Mouse (Mus musculus): ENCODE measurements around the gene Olfr173.

Olfr173 gene

DNA sequence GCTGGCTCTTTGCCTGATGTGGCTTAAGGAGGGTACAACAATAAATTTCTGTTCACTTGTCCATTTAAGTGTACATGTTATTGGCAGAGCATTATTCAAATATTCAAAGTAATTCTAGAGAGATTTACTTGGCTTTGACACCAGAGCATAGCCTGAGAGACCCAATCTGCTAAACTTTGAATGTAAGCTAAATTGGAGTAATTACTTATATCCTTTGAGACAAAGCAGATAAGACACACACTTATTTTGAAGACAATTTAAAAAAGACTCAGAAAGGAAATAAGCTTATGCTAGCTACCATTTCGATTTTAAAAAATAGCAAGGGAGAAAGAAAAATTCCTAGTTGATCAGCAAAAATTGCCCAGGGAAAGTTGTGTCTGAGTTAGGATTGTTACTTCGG is at the start of gene Olfr173:
Olfr173 (minus strand) TSS at position 101 of the 400 bp plus-strand sequence.
- DNase-seq (ENCODE audit: low read depth in 1 of 2, low spot score in 2 of 2) = no peak

DNA sequence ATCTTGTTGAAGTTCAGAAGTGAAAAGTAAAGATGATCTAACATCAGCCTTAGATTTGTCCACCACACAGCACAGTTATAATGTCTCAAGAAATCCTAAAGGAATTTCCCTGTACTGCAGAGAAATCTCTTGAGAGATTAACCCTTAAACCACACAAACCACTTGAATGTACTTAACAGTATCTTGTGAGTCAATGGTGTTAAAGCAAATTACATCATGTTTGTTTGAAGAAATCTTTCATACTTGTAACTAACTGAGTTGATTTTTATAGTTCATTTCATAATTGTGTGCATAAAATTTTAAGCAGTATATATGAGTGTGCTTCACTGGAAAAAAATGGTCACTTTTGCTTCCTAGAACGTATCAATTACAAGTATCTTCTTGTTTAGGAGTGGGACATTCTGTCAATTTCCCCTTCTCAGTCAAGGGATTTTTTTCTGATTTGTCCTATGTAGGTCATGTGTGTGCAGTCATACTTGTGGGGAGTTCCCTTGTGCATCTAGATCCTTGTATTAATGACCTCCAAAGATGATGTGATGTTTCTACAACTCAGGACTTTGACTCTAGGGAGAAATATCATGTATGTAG is 26.8 kb upstream of the Olfr173 start, which contains the start of gene Olfr175-ps1:
Olfr175-ps1 (minus strand) TSS at position 51 of the 588 bp plus-strand sequence.
- DNase-seq (ENCODE audit: low read depth in 1 of 2, low spot score in 2 of 2) = no peak

DNA sequence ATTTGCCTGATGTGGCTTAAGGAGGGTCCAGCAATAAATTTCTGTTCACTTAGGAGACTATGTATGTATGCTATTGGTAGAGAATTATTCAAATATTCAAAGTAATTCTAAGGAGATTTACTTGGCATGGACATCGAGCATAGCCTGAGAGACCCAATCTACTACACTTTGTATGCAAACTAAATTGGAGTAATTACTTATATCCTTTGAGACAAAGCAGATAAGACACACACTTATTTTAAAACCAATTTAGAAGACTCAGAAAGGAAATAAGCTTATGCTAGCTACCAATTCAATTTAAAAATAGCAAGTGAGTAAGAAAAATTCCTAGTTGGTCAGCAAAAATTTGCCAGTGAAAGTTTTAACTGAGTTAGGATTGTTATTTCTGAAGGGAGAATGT is 37.0 kb downstream of the Olfr173 start, which contains the start of gene Olfr172:
Olfr172 (minus strand) TSS at position 101 of the 400 bp plus-strand sequence.
- DNase-seq (ENCODE audit: low read depth in 1 of 2, low spot score in 2 of 2) = no peak

DNA sequence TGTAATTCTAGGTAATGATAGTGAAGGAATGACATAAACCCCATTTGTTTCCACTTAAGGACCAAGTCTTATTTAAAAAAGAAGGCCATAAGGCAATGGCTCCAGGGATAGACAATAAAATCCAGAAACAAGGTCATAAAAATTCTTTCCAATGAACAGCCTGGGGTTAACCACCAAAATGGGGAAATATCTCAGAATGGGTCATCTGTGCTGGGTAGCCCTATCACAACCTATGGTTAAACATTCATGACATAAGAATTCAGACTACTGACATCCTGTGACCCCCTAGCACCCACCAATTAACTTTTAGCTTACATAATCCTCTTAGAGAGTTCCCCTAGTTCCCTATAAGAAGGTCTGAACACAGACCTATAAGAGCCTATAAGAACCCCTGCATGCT is 43.9 kb downstream of the Olfr173 start:
- DNase-seq (ENCODE audit: low read depth in 1 of 2, low spot score in 2 of 2) = no peak

DNA sequence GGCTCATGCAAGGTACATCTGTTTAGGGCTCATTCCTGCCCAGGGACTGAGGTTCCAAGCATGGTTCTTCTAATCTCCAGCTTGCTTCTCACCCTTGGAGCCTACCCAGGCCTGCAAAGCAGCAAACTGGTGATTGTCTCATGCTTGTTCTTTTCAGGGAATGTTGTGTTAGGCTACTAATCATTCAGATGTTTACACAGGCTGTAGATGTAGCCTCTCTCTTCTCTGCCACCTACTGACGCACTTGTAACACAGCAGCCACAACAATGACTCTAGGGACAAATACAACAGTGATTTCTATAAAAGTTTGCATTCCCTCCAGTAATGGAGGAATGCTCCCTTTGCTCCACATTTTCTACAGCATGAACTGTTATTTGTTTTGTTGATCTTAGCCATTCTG is 48.8 kb downstream of the Olfr173 start:
- no peak for DNase-seq (ENCODE audit: low read depth in 1 of 2, low spot score in 2 of 2)

DNA sequence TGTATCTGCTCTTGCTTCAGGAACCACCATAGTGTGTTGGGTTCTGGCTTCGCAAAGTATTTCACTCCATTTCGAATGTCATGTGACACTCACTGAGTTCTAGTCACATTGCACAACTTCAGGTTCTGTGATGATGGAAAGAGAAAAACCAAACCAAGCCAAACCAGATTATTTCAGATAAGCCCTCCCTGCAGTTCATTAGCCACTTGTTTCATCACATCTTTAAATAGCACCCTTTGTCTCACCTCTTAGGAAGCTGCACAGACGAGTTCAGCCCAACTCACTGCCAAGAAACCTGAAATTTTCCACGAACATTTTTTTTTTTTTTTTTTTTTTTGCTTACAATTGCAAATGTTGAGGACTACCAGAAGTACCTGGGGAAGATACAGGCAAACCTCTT is 53.4 kb downstream of the Olfr173 start:
- DNase-seq (ENCODE audit: low read depth in 1 of 2, low spot score in 2 of 2) = no peak

Measured in monocyte, adult 2 months (primary cell).